Comparison of ENCODE assay signal across 25 mouse cellular contexts in the genomic region with DNA sequence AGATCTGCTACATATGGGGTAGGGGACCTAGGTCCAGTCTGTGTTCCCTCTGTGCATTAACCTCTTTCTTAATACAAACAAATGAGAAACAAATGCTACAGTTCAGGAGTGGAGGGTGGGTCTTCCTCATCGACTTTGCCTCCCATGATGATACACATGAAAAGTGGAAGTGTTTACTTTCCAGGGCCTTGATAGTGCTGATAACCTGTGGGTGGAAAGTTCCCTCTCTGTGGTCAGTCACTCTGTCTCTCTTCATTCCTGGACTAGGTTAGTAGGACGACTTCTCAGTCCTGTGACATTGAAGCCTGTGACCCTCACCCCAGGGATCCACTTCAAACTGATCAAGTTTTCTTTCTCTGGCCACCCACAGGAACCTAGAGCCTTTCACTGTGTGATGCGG. TPM values are rescaled to one million over a fixed set of nuclear protein-coding genes. Genes with fewer than 3 reads are reported as not detected.
DNase-seq lines count a peak whose midpoint lies in the region; ATAC-seq and TF ChIP-seq lines count a peak whose summit lies in the region.
"Had no signal": no experiment of that assay in that cellular context is flagged by ENCODE, and none has a peak within 500 bp of the region (broad histone marks: within the 10 kb centered on the region; RNA-seq: fewer than 3 reads in every experiment).

A gene (plus strand): TSS at position 188 of the 400 bp plus-strand sequence.

- no peak within 1 kb of the TSS for H3K4me3 ChIP-seq in liver, embryonic 12.5 days
- H3K4me3 ChIP-seq in liver, embryonic 11.5 days (ENCODE audit: low read depth, low read length), result no peak within 1 kb of the TSS
- H3K4me3 ChIP-seq in liver, embryonic 14.5 days (ENCODE audit: insufficient read depth in 1 of 2, low read depth in 2 of 2, low read length in 2 of 2), result no peak within 1 kb of the TSS
- peak within 1 kb of the TSS; percentile 69 for H3K4me3 ChIP-seq in megakaryocyte, embryonic 14.5 days (replicated peaks)
- no peak within 1 kb of the TSS for H3K4me3 ChIP-seq in forebrain, embryonic 12.5 days (replicated peaks)
- H3K4me3 ChIP-seq in forebrain, embryonic 11.5 days (ENCODE audit: low read depth, low read length), result no peak within 1 kb of the TSS
- H3K4me3 ChIP-seq: heart, adult 2 months; heart, embryonic 13.5 days; hindbrain, embryonic 12.5 days; left cerebral cortex, adult 2 months; midbrain, embryonic 12.5 days; neural tube, embryonic 12.5 days had no signal

- H3K9ac ChIP-seq in liver, embryonic 12.5 days, result no peak within 1 kb of the TSS
- H3K9ac ChIP-seq in liver, embryonic 11.5 days (ENCODE audit: low read depth, low read length), result no peak within 1 kb of the TSS
- H3K9ac ChIP-seq in liver, embryonic 14.5 days (replicated peaks), result no peak within 1 kb of the TSS
- no peak within 1 kb of the TSS for H3K9ac ChIP-seq in forebrain, embryonic 12.5 days
- no peak within 1 kb of the TSS for H3K9ac ChIP-seq in forebrain, embryonic 11.5 days (ENCODE audit: low read length)
- H3K9ac ChIP-seq: heart, embryonic 13.5 days; hindbrain, embryonic 12.5 days; midbrain, embryonic 12.5 days; neural tube, embryonic 12.5 days had no signal

- no peak within 1 kb of the TSS for H3K4me2 ChIP-seq in liver, embryonic 12.5 days
- no peak within 1 kb of the TSS; the same call in 1 of the 2 replicates for H3K4me2 ChIP-seq in liver, embryonic 11.5 days
- no peak within 1 kb of the TSS for H3K4me2 ChIP-seq in liver, embryonic 14.5 days (ENCODE audit: low read depth)
- no peak within 1 kb of the TSS for H3K4me2 ChIP-seq in forebrain, embryonic 12.5 days
- H3K4me2 ChIP-seq in forebrain, embryonic 11.5 days (ENCODE audit: low read depth, low read length, severe bottlenecking), result no peak within 1 kb of the TSS
- H3K4me2 ChIP-seq: heart, embryonic 13.5 days; hindbrain, embryonic 12.5 days; midbrain, embryonic 12.5 days; neural tube, embryonic 12.5 days had no signal

- H3K36me3 ChIP-seq in liver, embryonic 12.5 days, result no peaks in the 10 kb centered on the region
- no peaks in the 10 kb centered on the region for H3K36me3 ChIP-seq in liver, embryonic 11.5 days (ENCODE audit: control insufficient read depth, insufficient read depth, low read length)
- H3K36me3 ChIP-seq in liver, embryonic 14.5 days (replicated peaks; ENCODE audit: control insufficient read depth, insufficient read depth, low read depth), result no peaks in the 10 kb centered on the region
- peaks cover 6% of the 10 kb centered on the region for H3K36me3 ChIP-seq in megakaryocyte, embryonic 14.5 days (replicated peaks; ENCODE audit: low read length)
- H3K36me3 ChIP-seq in forebrain, embryonic 12.5 days (replicated peaks), result no peaks in the 10 kb centered on the region
- H3K36me3 ChIP-seq in forebrain, embryonic 11.5 days (ENCODE audit: control insufficient read depth, insufficient read depth, low read length), result no peaks in the 10 kb centered on the region
- H3K36me3 ChIP-seq: heart, embryonic 13.5 days; hindbrain, embryonic 12.5 days; midbrain, embryonic 12.5 days; neural tube, embryonic 12.5 days had no signal

- 23% methylated on average over 3 of the region's 3 CpGs for WGBS in liver, embryonic 12.5 days (ENCODE audit: insufficient replicate concordance)
- WGBS in liver, embryonic 11.5 days, result 42% methylated on average over 3 of the region's 3 CpGs
- 23% methylated on average over 3 of the region's 3 CpGs for WGBS in liver, embryonic 14.5 days (ENCODE audit: insufficient replicate concordance)
- WGBS in forebrain, embryonic 12.5 days, result 72% methylated on average over 3 of the region's 3 CpGs
- WGBS in forebrain, embryonic 11.5 days, result 73% methylated on average over 3 of the region's 3 CpGs

- TF ChIP-seq EP300 in liver, embryonic 14.5 days (IDR thresholded peaks at IDR 0.05; ENCODE audit: low read depth), result no peak

- H3K27me3 ChIP-seq in liver, embryonic 12.5 days (replicated peaks), result no peaks in the 10 kb centered on the region
- no peaks in the 10 kb centered on the region for H3K27me3 ChIP-seq in liver, embryonic 11.5 days (replicated peaks; ENCODE audit: control insufficient read depth, insufficient read depth, low read length)
- H3K27me3 ChIP-seq in liver, embryonic 14.5 days (ENCODE audit: control insufficient read depth, insufficient read depth, low read length), result no peaks in the 10 kb centered on the region
- H3K27me3 ChIP-seq in megakaryocyte, embryonic 14.5 days (replicated peaks), result no peaks in the 10 kb centered on the region
- no peaks in the 10 kb centered on the region for H3K27me3 ChIP-seq in forebrain, embryonic 12.5 days
- no peaks in the 10 kb centered on the region for H3K27me3 ChIP-seq in forebrain, embryonic 11.5 days (ENCODE audit: control insufficient read depth, insufficient read depth, low read length)
- H3K27me3 ChIP-seq: heart, embryonic 13.5 days; hindbrain, embryonic 12.5 days; midbrain, embryonic 12.5 days; neural tube, embryonic 12.5 days had no signal

- H3K27ac ChIP-seq in liver, embryonic 12.5 days, result no peak within 1 kb of the TSS
- H3K27ac ChIP-seq in liver, embryonic 11.5 days (ENCODE audit: low read depth, low read length), result no peak within 1 kb of the TSS
- H3K27ac ChIP-seq in liver, embryonic 14.5 days, result no peak within 1 kb of the TSS
- no peak within 1 kb of the TSS for H3K27ac ChIP-seq in forebrain, embryonic 12.5 days
- no peak within 1 kb of the TSS for H3K27ac ChIP-seq in forebrain, embryonic 11.5 days (ENCODE audit: low read depth, low read length)
- H3K27ac ChIP-seq: heart, adult 2 months; heart, embryonic 13.5 days; hindbrain, embryonic 12.5 days; left cerebral cortex, adult 2 months; midbrain, embryonic 12.5 days; neural tube, embryonic 12.5 days had no signal

- H3K4me1 ChIP-seq in liver, embryonic 12.5 days, result peaks cover 53% of the 10 kb centered on the region
- peaks cover 12% of the 10 kb centered on the region for H3K4me1 ChIP-seq in liver, embryonic 11.5 days (replicated peaks; ENCODE audit: control insufficient read depth, insufficient read depth, low read length)
- H3K4me1 ChIP-seq in liver, embryonic 14.5 days (replicated peaks; ENCODE audit: control insufficient read depth in 2 of 2, insufficient read depth in 2 of 2, low read length in 1 of 2), result peaks cover 3 to 23% of the 10 kb centered on the region in 2 experiments; a peak in 3 of 4 replicates
- peaks cover 97% of the 10 kb centered on the region for H3K4me1 ChIP-seq in megakaryocyte, embryonic 14.5 days
- H3K4me1 ChIP-seq in forebrain, embryonic 12.5 days, result peaks cover 5% of the 10 kb centered on the region; the same call in 1 of the 2 replicates
- no peaks in the 10 kb centered on the region for H3K4me1 ChIP-seq in forebrain, embryonic 11.5 days (replicated peaks; ENCODE audit: control insufficient read depth, insufficient read depth, low read length)
- H3K4me1 ChIP-seq: neural tube, embryonic 12.5 days had no signal

- H3K9me3 ChIP-seq in liver, embryonic 12.5 days (replicated peaks), result no peaks in the 10 kb centered on the region
- H3K9me3 ChIP-seq in liver, embryonic 11.5 days (ENCODE audit: control insufficient read depth, low read length), result no peaks in the 10 kb centered on the region
- H3K9me3 ChIP-seq in liver, embryonic 14.5 days (ENCODE audit: control insufficient read depth, low read length), result no peaks in the 10 kb centered on the region
- H3K9me3 ChIP-seq in megakaryocyte, embryonic 14.5 days, result no peaks in the 10 kb centered on the region
- no peaks in the 10 kb centered on the region for H3K9me3 ChIP-seq in forebrain, embryonic 12.5 days
- H3K9me3 ChIP-seq in forebrain, embryonic 11.5 days (ENCODE audit: control insufficient read depth, low read length), result no peaks in the 10 kb centered on the region
- H3K9me3 ChIP-seq: heart, embryonic 13.5 days; hindbrain, embryonic 12.5 days; midbrain, embryonic 12.5 days; neural tube, embryonic 12.5 days had no signal

- TF ChIP-seq CTCF in liver, embryonic 14.5 days (IDR thresholded peaks at IDR 0.05; ENCODE audit: low read depth), result no peak

- no peak for DNase-seq in liver, embryonic 11.5 days (ENCODE audit: low spot score)
- peak; percentile 59 for DNase-seq in MEL-GATA-1-ER (ENCODE audit: extremely low read depth, low read depth)
- no peak for DNase-seq in liver, embryonic 14.5 days (ENCODE audit: low read depth in 3 of 3, low spot score in 3 of 3)
- DNase-seq in forebrain, embryonic 11.5 days (ENCODE audit: low spot score), result no peak
- DNase-seq in c-Kit-positive CD71-positive TER-119-positive erythroid progenitor cells, embryonic 14.5 days (ENCODE audit: low spot score), result no peak
- DNase-seq: adrenal gland, postnatal 25 days; cerebellum, adult 8-10 months; cerebellum, postnatal 36 days; gastrocnemius, postnatal 10 days; heart, adult 2 months; heart, postnatal 14 days; kidney, adult 11 months; right cerebral cortex, postnatal 4 days; thymus, adult 18-20 months; thymus, postnatal 36 days had no signal

- peak; percentile 28; the same call in 1 of the 2 replicates for ATAC-seq in liver, embryonic 12.5 days
- ATAC-seq in liver, embryonic 11.5 days (replicated peaks; ENCODE audit: low FRiP score), result no peak
- ATAC-seq in liver, embryonic 14.5 days (ENCODE audit: insufficient read depth), result 0 out of 2 replicates have a peak, but pooled peaks have one; percentile 14
- ATAC-seq in forebrain, embryonic 12.5 days (ENCODE audit: low FRiP score), result no peak
- ATAC-seq in forebrain, embryonic 11.5 days (replicated peaks; ENCODE audit: low FRiP score), result no peak
- ATAC-seq: forebrain, embryonic 16.5 days had no signal

RNA-seq across cellular contexts. Expression of the gene that starts here (rescaled TPM):
- 2.4 and 2.7 TPM in 2 replicates for polyA plus RNA-seq in liver, embryonic 12.5 days (2016; fragmentation: Nextera tagmentation; extraction: Ambion mirVana)
- 2.7 and 2.9 TPM in 2 replicates for polyA plus RNA-seq in liver, embryonic 11.5 days (2014; fragmentation: Nextera tagmentation; extraction: Ambion mirVana)
- 2.0 and 2.7 TPM in 2 replicates for polyA plus RNA-seq in liver, embryonic 14.5 days (2012; rRNA removed)
- polyA plus RNA-seq in liver, embryonic 14.5 days (2014; fragmentation: Nextera tagmentation; extraction: Ambion mirVana), result 1.3 and 2.4 TPM in 2 replicates
- polyA plus RNA-seq in megakaryocyte, embryonic 14.5 days (2012; ENCODE audit: insufficient read depth, low replicate concordance), result 1.5 and 2.7 TPM in 2 replicates
- polyA plus RNA-seq in forebrain, embryonic 12.5 days (2016; fragmentation: Nextera tagmentation; extraction: Ambion mirVana), result 0.09 and 0.33 TPM in 2 replicates
- 0.16 and 0.23 TPM in 2 replicates for polyA plus RNA-seq in forebrain, embryonic 11.5 days (2014; fragmentation: Nextera tagmentation; extraction: Ambion mirVana)
- polyA plus RNA-seq: heart, embryonic 13.5 days; hindbrain, embryonic 12.5 days; kidney, embryonic 16.5 days had no signal

Comparison
In these comparisons a context has a peak if more than half of its experiments do, and no peak if none do; other contexts are left out.
1. ATAC-seq: peak in liver, embryonic 12.5 days (single experiment) and liver, embryonic 14.5 days (single experiment); none in liver, embryonic 11.5 days (single experiment), forebrain, embryonic 12.5 days (single experiment) and forebrain, embryonic 11.5 days (single experiment).